Mouse (Mus musculus): Measurements from ENCODE around the gene Adgre5.
A peak's percentile ranks its signal among the peaks of the same experiment; 100 is the strongest.

Gene Adgre5

GRCm38 (mm10) chr8:83740976-83741741 is at the start of gene Adgre5:
Adgre5 (minus strand) TSS chr8:83741326.
- DNase-seq (ENCODE audit: low read depth, low spot score): peak; percentile 73

DNA sequence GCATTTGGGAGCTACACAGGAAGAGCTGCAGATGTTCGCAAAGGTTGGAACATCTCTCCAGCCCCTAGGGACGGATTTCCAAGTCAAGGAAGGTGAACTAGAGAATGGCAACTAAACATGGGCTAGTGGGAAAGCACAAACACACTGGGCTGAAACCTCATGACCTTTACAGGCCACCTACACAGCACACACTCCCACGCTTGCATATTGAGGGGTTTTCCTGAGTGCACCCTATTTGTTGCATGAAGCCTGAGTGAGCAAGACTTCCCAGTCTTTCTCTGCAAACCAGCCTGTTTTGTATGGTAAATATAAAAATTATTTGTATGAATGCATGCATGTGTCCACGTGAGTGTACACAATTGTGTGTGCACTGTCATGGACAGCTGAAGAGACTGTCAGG is 48.7 kb upstream of the Adgre5 start:
- DNase-seq (ENCODE audit: low read depth, low spot score): no peak

DNA sequence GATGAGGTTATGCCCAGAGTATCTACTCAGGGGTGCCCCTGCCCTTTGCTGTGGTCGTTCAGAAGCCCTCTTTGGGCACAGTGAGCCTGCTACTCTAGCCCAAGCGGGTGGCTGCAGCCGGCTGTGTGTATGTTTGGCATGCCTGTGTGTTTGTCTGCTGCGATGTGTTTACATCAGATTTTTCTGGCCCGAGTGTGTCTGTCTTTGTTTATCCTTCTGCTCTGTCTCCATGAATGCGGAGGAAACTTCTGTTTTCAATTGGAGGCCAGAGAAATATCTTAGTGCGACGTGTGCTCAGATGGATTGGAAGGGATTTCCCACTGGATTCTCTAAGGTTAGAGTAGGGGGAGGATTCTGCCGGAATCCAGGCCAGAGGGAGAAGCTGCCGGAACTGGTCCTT is 43.9 kb upstream of the Adgre5 start:
- no peak for DNase-seq (ENCODE audit: low read depth, low spot score)

GRCm38 (mm10) chr8:83782832-83783558 is 41.9 kb upstream of the Adgre5 start:
- peak; percentile 85 for DNase-seq (ENCODE audit: low read depth, low spot score)

DNA sequence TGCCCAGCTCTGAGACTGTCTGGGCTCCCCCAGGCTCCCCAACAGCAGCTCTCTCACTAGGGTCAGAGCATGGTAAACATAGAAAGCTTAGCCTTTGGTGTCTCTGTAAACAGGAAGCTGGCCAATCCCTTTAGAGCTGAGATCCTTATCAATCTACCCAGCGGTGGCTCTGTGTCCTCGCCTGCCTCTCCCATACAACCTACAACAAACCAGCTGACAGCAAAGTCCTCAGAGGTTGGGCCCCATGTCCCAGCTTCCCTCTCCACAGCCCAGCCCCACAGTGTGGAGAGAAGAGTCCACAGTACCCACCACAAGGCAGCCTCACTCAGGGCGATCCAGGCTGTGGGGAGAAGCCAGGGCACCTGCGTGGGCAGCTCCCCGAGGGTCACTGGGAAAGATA is 38.5 kb upstream of the Adgre5 start:
- DNase-seq (ENCODE audit: low read depth, low spot score): no peak

- peak; percentile 73 for DNase-seq (ENCODE audit: low read depth, low spot score)
Observed at GRCm38 (mm10) chr8:83778051-83778450, 36.9 kb upstream of the Adgre5 start.

GRCm38 (mm10) chr8:83776632-83777031 is 35.5 kb upstream of the Adgre5 start:
- DNase-seq (ENCODE audit: low read depth, low spot score): peak; percentile 95

DNA sequence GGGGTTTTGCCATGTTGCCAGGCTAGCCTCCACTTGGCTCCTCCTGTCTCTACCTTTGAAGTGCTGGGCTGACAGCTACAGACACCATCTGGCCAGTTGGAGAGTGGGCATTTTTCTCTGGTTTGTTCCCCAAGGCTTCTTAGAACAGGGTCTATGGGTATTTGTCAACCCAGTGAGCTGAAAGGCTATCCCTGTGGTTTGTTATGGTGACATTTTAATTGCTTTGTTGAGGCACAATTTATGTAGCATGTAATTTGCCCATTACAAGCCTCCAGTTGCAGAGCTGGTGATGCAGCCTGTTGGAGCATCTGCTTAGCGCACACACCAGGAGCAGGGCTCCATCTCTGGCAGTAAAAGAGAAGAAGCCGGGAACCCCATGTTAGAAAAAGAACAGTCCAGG is 33.1 kb upstream of the Adgre5 start:
- DNase-seq (ENCODE audit: low read depth, low spot score): no peak

- DNase-seq (ENCODE audit: low read depth, low spot score): no peak
Observed at GRCm38 (mm10) chr8:83773452-83773846, 32.3 kb upstream of the Adgre5 start.

GRCm38 (mm10) chr8:83772701-83773451 is 31.8 kb upstream of the Adgre5 start:
- DNase-seq (ENCODE audit: low read depth, low spot score): peak; percentile 70

- DNase-seq (ENCODE audit: low read depth, low spot score): no peak
Observed at GRCm38 (mm10) chr8:83771791-83772190, 30.7 kb upstream of the Adgre5 start.

DNA sequence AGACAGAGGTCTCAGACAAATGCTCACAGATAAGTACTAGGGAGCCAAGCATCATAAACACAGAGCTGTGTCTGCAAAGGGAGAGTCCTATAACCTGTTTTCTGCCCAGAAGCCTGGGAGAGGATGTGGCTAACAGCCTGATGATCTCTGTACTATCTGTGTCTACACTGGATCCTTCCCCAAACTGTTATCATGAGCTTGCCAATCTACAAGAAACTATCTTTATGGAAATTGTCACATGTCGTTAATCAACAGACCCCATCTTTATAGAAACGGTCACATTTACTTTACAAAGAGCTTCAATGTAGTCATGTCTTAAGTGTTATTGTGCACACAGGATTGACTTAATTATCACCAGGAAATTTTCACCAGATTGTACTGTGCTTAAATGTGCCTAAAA is 29.5 kb upstream of the Adgre5 start:
- DNase-seq (ENCODE audit: low read depth, low spot score): no peak

DNA sequence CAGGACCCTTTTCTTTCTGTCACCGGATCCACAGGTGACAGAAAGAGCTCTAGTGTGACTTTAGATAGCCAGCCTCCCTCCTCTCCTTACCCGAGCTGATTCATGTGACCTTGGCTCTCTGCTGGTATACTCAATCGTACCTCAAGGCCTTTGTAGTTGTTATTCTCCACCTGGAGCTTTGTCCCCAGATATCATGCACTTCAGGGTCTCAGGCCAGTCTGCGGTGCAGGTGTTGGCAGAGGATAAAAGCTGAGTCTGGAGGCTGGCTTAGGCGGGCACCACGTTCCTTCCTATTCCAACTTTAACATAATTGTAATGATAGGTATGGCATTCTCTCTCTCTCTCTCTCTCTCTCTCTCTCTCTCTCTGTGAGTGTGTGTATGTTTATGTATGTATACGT is 28.6 kb upstream of the Adgre5 start:
- DNase-seq (ENCODE audit: low read depth, low spot score): no peak

- DNase-seq (ENCODE audit: low read depth, low spot score): no peak
Observed at GRCm38 (mm10) chr8:83768526-83768925, 27.4 kb upstream of the Adgre5 start.

- no peak for DNase-seq (ENCODE audit: low read depth, low spot score)
Observed at GRCm38 (mm10) chr8:83767442-83767841, 26.3 kb upstream of the Adgre5 start.

DNA sequence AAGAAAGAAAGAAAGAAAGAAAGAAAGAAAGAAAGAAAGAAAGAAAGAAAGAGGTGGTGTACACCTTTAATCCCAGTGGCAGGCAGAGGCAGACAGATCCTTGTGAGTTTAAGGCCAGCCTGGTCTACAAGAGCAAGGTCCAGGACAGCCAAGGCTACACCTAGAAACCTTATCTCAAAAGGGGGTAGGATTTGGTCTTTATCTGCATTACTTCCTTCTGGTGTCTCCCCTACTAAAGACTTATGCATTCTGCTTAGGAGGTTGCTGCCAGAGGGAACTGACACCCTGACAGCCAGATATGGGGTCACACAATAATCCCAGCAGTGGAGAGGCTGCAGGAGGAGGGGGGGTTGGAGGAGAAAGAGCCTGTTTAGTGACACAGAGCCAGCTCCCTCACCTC is 24.5 kb upstream of the Adgre5 start:
- DNase-seq (ENCODE audit: low read depth, low spot score): no peak

DNA sequence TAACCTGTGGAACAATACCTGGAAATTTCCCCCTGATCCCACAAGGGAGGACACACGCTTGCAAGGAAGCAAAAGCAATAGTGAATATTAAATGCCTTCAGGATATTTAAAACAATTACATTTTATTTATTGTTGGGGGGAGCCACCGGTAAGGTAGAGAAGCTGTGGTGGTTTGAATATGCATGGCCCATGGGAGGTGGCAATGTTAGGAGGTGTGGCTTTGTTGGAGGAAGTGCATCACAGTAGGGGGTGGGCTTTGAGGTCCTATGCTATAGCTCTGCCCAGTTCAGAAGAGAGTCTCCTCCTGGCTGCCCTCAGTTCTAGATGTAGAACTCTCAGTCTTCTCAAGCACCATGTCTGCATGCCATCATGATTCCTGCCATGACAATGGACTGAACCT is 23.6 kb upstream of the Adgre5 start:
- peak; percentile 62 for DNase-seq (ENCODE audit: low read depth, low spot score)

- no peak for DNase-seq (ENCODE audit: low read depth, low spot score)
Observed at GRCm38 (mm10) chr8:83764116-83764515, 23.0 kb upstream of the Adgre5 start.

- no peak for DNase-seq (ENCODE audit: low read depth, low spot score)
Observed at GRCm38 (mm10) chr8:83759231-83759759, 18.2 kb upstream of the Adgre5 start.

DNA sequence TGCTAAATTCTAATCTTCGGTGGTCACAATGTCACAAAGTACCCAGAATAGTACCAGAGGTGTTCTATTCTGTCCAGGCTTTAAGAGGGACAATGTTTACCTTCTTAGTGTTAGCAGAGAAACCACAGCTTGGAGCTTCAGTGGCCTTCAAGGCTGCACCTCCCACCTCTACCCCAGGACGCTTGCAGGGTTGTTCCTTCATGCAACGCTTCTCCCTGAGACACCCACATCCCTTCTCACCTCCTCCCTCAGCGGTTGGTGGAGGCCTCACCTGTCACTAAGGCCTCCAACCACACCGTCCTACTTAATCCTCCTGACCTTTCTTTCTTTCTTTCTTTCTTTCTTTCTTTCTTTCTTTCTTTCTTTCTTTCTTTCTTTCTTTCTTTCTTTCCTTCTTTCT is 17.2 kb upstream of the Adgre5 start:
- no peak for DNase-seq (ENCODE audit: low read depth, low spot score)

- DNase-seq (ENCODE audit: low read depth, low spot score): no peak
Observed at GRCm38 (mm10) chr8:83757084-83757607, 16.0 kb upstream of the Adgre5 start.

- DNase-seq (ENCODE audit: low read depth, low spot score): no peak
Observed at GRCm38 (mm10) chr8:83756273-83756672, 15.1 kb upstream of the Adgre5 start.
